Mouse (Mus musculus): ENCODE results near the gene Clta. TPM values are rescaled to one million over a fixed set of nuclear protein-coding genes. Genes with fewer than 3 reads are reported as not detected.

Clta gene
- polyA plus RNA-seq, 1 experiment from 2014 or later, result 293 TPM

- no peak for DNase-seq (ENCODE audit: low spot score)
- TF ChIP-seq CTCF (IDR thresholded peaks at IDR 0.05; ENCODE audit: low read depth), result no peak
- H3K9me3 ChIP-seq (replicated peaks; ENCODE audit: low read length), result no peaks in the 10 kb centered on the region
- peaks cover 8% of the 10 kb centered on the region; the same call in 1 of the 2 replicates for H3K4me1 ChIP-seq (replicated peaks; ENCODE audit: insufficient read depth, low read length)
- no peaks in the 10 kb centered on the region for H3K36me3 ChIP-seq (ENCODE audit: insufficient read depth, low read length)
- H3K4me2 ChIP-seq (ENCODE audit: low read length), result no peak overlapping the region
- no peak overlapping the region for H3K9ac ChIP-seq (ENCODE audit: low read depth, low read length)
- H3K27ac ChIP-seq, result no peak overlapping the region
- no peak overlapping the region for H3K4me3 ChIP-seq (replicated peaks; ENCODE audit: low read depth, low read length)
- ATAC-seq (replicated peaks; ENCODE audit: low FRiP score, low read depth), result no peak
- no peaks in the 10 kb centered on the region for H3K27me3 ChIP-seq (ENCODE audit: insufficient read depth, low read length)
- WGBS, result 92% methylated on average over 4 of the region's 4 CpGs
Measured at GRCm38 (mm10) chr4:44069411-44069810, 65.2 kb downstream of the Clta start.

GRCm38 (mm10) chr4:44070641-44071040 is 66.4 kb downstream of the Clta start:
- DNase-seq (ENCODE audit: low spot score), result no peak
- Histone ChIP-seq H3K4me2 (ENCODE audit: low read length) (peak overlapping the region; percentile 93; the same call in 1 of the 2 replicates), H3K27me3 (ENCODE audit: insufficient read depth, low read length) (no peaks in the 10 kb centered on the region), H3K4me1 (replicated peaks; ENCODE audit: insufficient read depth, low read length) (peaks cover 8% of the 10 kb centered on the region; the same call in 1 of the 2 replicates), H3K27ac (no peak overlapping the region), H3K9ac (ENCODE audit: low read depth, low read length) (no peak overlapping the region), H3K4me3 (replicated peaks; ENCODE audit: low read depth, low read length) (no peak overlapping the region), H3K9me3 (replicated peaks; ENCODE audit: low read length) (no peaks in the 10 kb centered on the region), H3K36me3 (ENCODE audit: insufficient read depth, low read length) (no peaks in the 10 kb centered on the region)
- 78% methylated on average over 4 of the region's 4 CpGs for WGBS
- ATAC-seq (replicated peaks; ENCODE audit: low FRiP score, low read depth), result no peak
- no peak for TF ChIP-seq CTCF (IDR thresholded peaks at IDR 0.05; ENCODE audit: low read depth)

GRCm38 (mm10) chr4:44071741-44072145 is 67.5 kb downstream of the Clta start:
- H3K36me3 ChIP-seq (ENCODE audit: insufficient read depth, low read length), result no peaks in the 10 kb centered on the region
- TF ChIP-seq CTCF (IDR thresholded peaks at IDR 0.05; ENCODE audit: low read depth), result no peak
- peak; percentile 52 for DNase-seq (ENCODE audit: low spot score)
- H3K9ac ChIP-seq (ENCODE audit: low read depth, low read length), result peak overlapping the region; percentile 75
- H3K9me3 ChIP-seq (replicated peaks; ENCODE audit: low read length), result no peaks in the 10 kb centered on the region
- H3K27ac ChIP-seq, result peak overlapping the region; percentile 81
- peak overlapping the region; percentile 93 for H3K4me2 ChIP-seq (ENCODE audit: low read length)
- H3K4me1 ChIP-seq (replicated peaks; ENCODE audit: insufficient read depth, low read length), result peaks cover 8% of the 10 kb centered on the region; the same call in 1 of the 2 replicates
- H3K27me3 ChIP-seq (ENCODE audit: insufficient read depth, low read length), result no peaks in the 10 kb centered on the region
- WGBS, result 1% methylated on average over 11 of the region's 11 CpGs
- ATAC-seq (replicated peaks; ENCODE audit: low FRiP score, low read depth), result no peak
- peak overlapping the region; percentile 91 for H3K4me3 ChIP-seq (replicated peaks; ENCODE audit: low read depth, low read length)

- ATAC-seq (replicated peaks; ENCODE audit: low FRiP score, low read depth) (peak; percentile 95), DNase-seq (ENCODE audit: low spot score) (peak; percentile 93)
- Histone ChIP-seq H3K4me3 (replicated peaks; ENCODE audit: low read depth, low read length) (peak overlapping the region; percentile 91), H3K27me3 (ENCODE audit: insufficient read depth, low read length) (no peaks in the 10 kb centered on the region), H3K27ac (peak overlapping the region; percentile 81), H3K4me1 (replicated peaks; ENCODE audit: insufficient read depth, low read length) (peaks cover 8% of the 10 kb centered on the region; the same call in 1 of the 2 replicates), H3K9ac (ENCODE audit: low read depth, low read length) (peak overlapping the region; percentile 75), H3K9me3 (replicated peaks; ENCODE audit: low read length) (no peaks in the 10 kb centered on the region), H3K36me3 (ENCODE audit: insufficient read depth, low read length) (no peaks in the 10 kb centered on the region), H3K4me2 (ENCODE audit: low read length) (peak overlapping the region; percentile 93)
- TF ChIP-seq CTCF (IDR thresholded peaks at IDR 0.05; ENCODE audit: low read depth), result no peak
- WGBS, result under 1% methylated on average over 68 of the region's 70 CpGs
Measured at GRCm38 (mm10) chr4:44072146-44072872, 68.1 kb downstream of the Clta start.

- DNase-seq (ENCODE audit: low spot score), result no peak
- H3K27me3 ChIP-seq (ENCODE audit: insufficient read depth, low read length), result no peaks in the 10 kb centered on the region
- no peak; the same call in 1 of the 2 replicates for ATAC-seq (replicated peaks; ENCODE audit: low FRiP score, low read depth)
- TF ChIP-seq CTCF (IDR thresholded peaks at IDR 0.05; ENCODE audit: low read depth), result no peak; the same call in 1 of the 2 replicates
- H3K27ac ChIP-seq, result peak overlapping the region; percentile 81; the same call in 1 of the 2 replicates
- H3K36me3 ChIP-seq (ENCODE audit: insufficient read depth, low read length), result no peaks in the 10 kb centered on the region
- H3K9me3 ChIP-seq (replicated peaks; ENCODE audit: low read length), result no peaks in the 10 kb centered on the region
- H3K4me2 ChIP-seq (ENCODE audit: low read length), result peak overlapping the region; percentile 93
- peak overlapping the region; percentile 75 for H3K9ac ChIP-seq (ENCODE audit: low read depth, low read length)
- H3K4me3 ChIP-seq (replicated peaks; ENCODE audit: low read depth, low read length), result peak overlapping the region; percentile 91
- 10% methylated on average over 9 of the region's 9 CpGs for WGBS
- peaks cover 8% of the 10 kb centered on the region; the same call in 1 of the 2 replicates for H3K4me1 ChIP-seq (replicated peaks; ENCODE audit: insufficient read depth, low read length)
Measured at GRCm38 (mm10) chr4:44072873-44073441, 68.7 kb downstream of the Clta start.

- Histone ChIP-seq H3K27me3 (ENCODE audit: insufficient read depth, low read length) (no peaks in the 10 kb centered on the region), H3K27ac (no peak overlapping the region), H3K4me3 (replicated peaks; ENCODE audit: low read depth, low read length) (no peak overlapping the region), H3K9me3 (replicated peaks; ENCODE audit: low read length) (no peaks in the 10 kb centered on the region), H3K36me3 (ENCODE audit: insufficient read depth, low read length) (no peaks in the 10 kb centered on the region), H3K4me2 (ENCODE audit: low read length) (no peak overlapping the region), H3K4me1 (replicated peaks; ENCODE audit: insufficient read depth, low read length) (peaks cover 8% of the 10 kb centered on the region; the same call in 1 of the 2 replicates), H3K9ac (ENCODE audit: low read depth, low read length) (no peak overlapping the region)
- ATAC-seq (replicated peaks; ENCODE audit: low FRiP score, low read depth) (no peak), DNase-seq (ENCODE audit: low spot score) (no peak)
- no peak for TF ChIP-seq CTCF (IDR thresholded peaks at IDR 0.05; ENCODE audit: low read depth)
- WGBS, result 72% methylated on average over 3 of the region's 3 CpGs
Measured at GRCm38 (mm10) chr4:44073799-44074198, 69.5 kb downstream of the Clta start.

All from kidney, postnatal 0 days (tissue).